Mouse (Mus musculus) heart, embryonic 11.5 days (tissue): ENCODE measurements at regions not wholly inside any gene's neighbourhood (a gene's known extent, or its start where the extent isn't known, plus 50 kb on each side); places are given as distances from the start of the nearest gene placed in this dataset.

Source experiments
- ATAC-seq: fragments of 200-750 bp; cut with Nextera tagmentation; replicated peaks from 2 replicates; pipeline ENCODE4 v1.8.0; 2017; ENCODE audit warnings: moderate library complexity; ENCODE audit not compliant: insufficient number of reproducible peaks, low FRiP score, low TSS enrichment
- H3K27ac ChIP-seq: fragments of 300-500 bp; sonication (generic); 2 replicates; pipeline ENCODE4 v1.5.1; 2014; ENCODE audit warnings: mild to moderate bottlenecking, low read depth, low read length
- H3K27me3 ChIP-seq: fragments of 300-500 bp; sonication (generic); 2 replicates; pipeline ENCODE4 v1.6.1; 2014; ENCODE audit warnings: mild to moderate bottlenecking, low read length, mixed read lengths; ENCODE audit not compliant: control insufficient read depth, insufficient read depth
- H3K36me3 ChIP-seq: fragments of 300-500 bp; sonication (generic); 2 replicates; pipeline ENCODE4 v1.6.1; 2014; ENCODE audit warnings: mild to moderate bottlenecking, low read length, moderate library complexity, mixed read lengths; ENCODE audit not compliant: control insufficient read depth, insufficient read depth
- H3K4me1 ChIP-seq: fragments of 300-500 bp; sonication (generic); 2 replicates; pipeline ENCODE4 v1.6.1; 2014; ENCODE audit warnings: low read length; ENCODE audit not compliant: control insufficient read depth, insufficient read depth
- H3K4me2 ChIP-seq: fragments of 300-500 bp; sonication (generic); 2 replicates; pipeline ENCODE4 v1.6.1; 2014; ENCODE audit warnings: mild to moderate bottlenecking, moderate library complexity
- H3K4me3 ChIP-seq: fragments of 300-500 bp; sonication (generic); 2 replicates; pipeline ENCODE4 v1.5.1; 2014; ENCODE audit warnings: low read depth, low read length
- H3K9ac ChIP-seq: fragments of 300-500 bp; sonication (generic); 2 replicates; pipeline ENCODE4 v1.6.1; 2014; ENCODE audit warnings: mild to moderate bottlenecking, low read depth, low read length, moderate library complexity
- H3K9me3 ChIP-seq: fragments of 300-500 bp; sonication (generic); replicated peaks from 2 replicates; pipeline ENCODE4 v1.6.1; 2016; ENCODE audit warnings: low read length; ENCODE audit not compliant: control insufficient read depth
- WGBS: fragments of 180-500 bp; shearing (Covaris S2); extraction: QIAGEN DNeasy Blood & Tissue Kit; methylation state at CpG from one replicate; pipeline ENCODE4 v1.1.7; 2014; ENCODE audit not compliant: insufficient replicate concordance; 5-methylcytosine and 5-hydroxymethylcytosine counted together

GRCm38 (mm10) chr14:48754080-48754720 lies 80.6 kb upstream of the Otx2 start:
- Histone ChIP-seq H3K4me1 (no peaks in the 10 kb centered on the region), H3K9ac (no peak overlapping the region), H3K27me3 (peaks cover 4% of the 10 kb centered on the region; the same call in 1 of the 2 replicates), H3K27ac (no peak overlapping the region), H3K4me2 (no peak overlapping the region), H3K4me3 (no peak overlapping the region), H3K9me3 (no peaks in the 10 kb centered on the region), H3K36me3 (no peaks in the 10 kb centered on the region)
- ATAC-seq, result no peak
- 30% methylated on average over 11 of the region's 11 CpGs for WGBS

GRCm38 (mm10) chr14:48753517-48754079 lies 80.0 kb upstream of the Otx2 start:
- WGBS, result 32% methylated on average over 10 of the region's 10 CpGs
- no peak overlapping the region for H3K27ac ChIP-seq
- no peaks in the 10 kb centered on the region for H3K9me3 ChIP-seq
- no peak overlapping the region for H3K4me3 ChIP-seq
- H3K4me1 ChIP-seq, result no peaks in the 10 kb centered on the region
- H3K9ac ChIP-seq, result no peak overlapping the region
- no peak overlapping the region for H3K4me2 ChIP-seq
- peaks cover 4% of the 10 kb centered on the region; the same call in 1 of the 2 replicates for H3K27me3 ChIP-seq
- no peak for ATAC-seq
- H3K36me3 ChIP-seq, result no peaks in the 10 kb centered on the region

GRCm38 (mm10) chr14:48753084-48753483 lies 79.5 kb upstream of the Otx2 start:
- Histone ChIP-seq H3K4me1 (no peaks in the 10 kb centered on the region), H3K4me3 (no peak overlapping the region), H3K9me3 (no peaks in the 10 kb centered on the region), H3K27me3 (peaks cover 4% of the 10 kb centered on the region; the same call in 1 of the 2 replicates), H3K9ac (no peak overlapping the region), H3K4me2 (no peak overlapping the region), H3K36me3 (no peaks in the 10 kb centered on the region), H3K27ac (no peak overlapping the region)
- WGBS, result 64% methylated on average over 7 of the region's 7 CpGs
- ATAC-seq, result no peak

GRCm38 (mm10) chr14:48752579-48752905 lies 78.9 kb upstream of the Otx2 start:
- Histone ChIP-seq H3K36me3 (no peaks in the 10 kb centered on the region), H3K4me3 (peak overlapping the region; percentile 31; the same call in 1 of the 2 replicates), H3K4me1 (no peaks in the 10 kb centered on the region), H3K27me3 (peaks cover 4% of the 10 kb centered on the region; the same call in 1 of the 2 replicates), H3K27ac (no peak overlapping the region), H3K4me2 (peak overlapping the region; percentile 66), H3K9ac (no peak overlapping the region), H3K9me3 (no peaks in the 10 kb centered on the region)
- WGBS, result 40% methylated on average over 8 of the region's 8 CpGs
- ATAC-seq, result no peak

- Histone ChIP-seq H3K4me2 (peak overlapping the region; percentile 66), H3K9me3 (no peaks in the 10 kb centered on the region), H3K27me3 (peaks cover 4% of the 10 kb centered on the region; the same call in 1 of the 2 replicates), H3K4me3 (peak overlapping the region; percentile 31), H3K9ac (no peak overlapping the region), H3K36me3 (no peaks in the 10 kb centered on the region), H3K27ac (no peak overlapping the region), H3K4me1 (no peaks in the 10 kb centered on the region)
- ATAC-seq, result no peak
- 11% methylated on average over 18 of the region's 18 CpGs for WGBS
Observed at GRCm38 (mm10) chr14:48751751-48752578, 78.3 kb upstream of the Otx2 start.

GRCm38 (mm10) chr14:48750994-48751393 lies 77.4 kb upstream of the Otx2 start:
- no peak overlapping the region for H3K27ac ChIP-seq
- H3K4me1 ChIP-seq, result no peaks in the 10 kb centered on the region
- no peak for ATAC-seq
- H3K27me3 ChIP-seq, result peaks cover 4% of the 10 kb centered on the region; the same call in 1 of the 2 replicates
- H3K9ac ChIP-seq, result no peak overlapping the region
- no peaks in the 10 kb centered on the region for H3K9me3 ChIP-seq
- WGBS, result 37% methylated on average over 6 of the region's 6 CpGs
- no peak overlapping the region for H3K4me2 ChIP-seq
- H3K4me3 ChIP-seq, result no peak overlapping the region
- H3K36me3 ChIP-seq, result no peaks in the 10 kb centered on the region

- Histone ChIP-seq H3K4me2 (no peak overlapping the region), H3K4me3 (no peak overlapping the region), H3K9me3 (no peaks in the 10 kb centered on the region), H3K4me1 (no peaks in the 10 kb centered on the region), H3K27me3 (peaks cover 4% of the 10 kb centered on the region; the same call in 1 of the 2 replicates), H3K27ac (no peak overlapping the region), H3K9ac (no peak overlapping the region), H3K36me3 (no peaks in the 10 kb centered on the region)
- 90% methylated on average over 12 of the region's 12 CpGs for WGBS
- ATAC-seq, result no peak
Observed at GRCm38 (mm10) chr14:48748976-48749375, 75.4 kb upstream of the Otx2 start.

GRCm38 (mm10) chr14:48747936-48748335 lies 74.3 kb upstream of the Otx2 start:
- peaks cover 4% of the 10 kb centered on the region; the same call in 1 of the 2 replicates for H3K27me3 ChIP-seq
- no peaks in the 10 kb centered on the region for H3K36me3 ChIP-seq
- H3K9me3 ChIP-seq, result no peaks in the 10 kb centered on the region
- WGBS, result 88% methylated on average over 1 of the region's 1 CpGs
- no peak overlapping the region for H3K27ac ChIP-seq
- H3K4me2 ChIP-seq, result no peak overlapping the region
- no peaks in the 10 kb centered on the region for H3K4me1 ChIP-seq
- no peak overlapping the region for H3K4me3 ChIP-seq
- H3K9ac ChIP-seq, result no peak overlapping the region
- no peak for ATAC-seq
